Mouse (Mus musculus) naive thymus-derived CD4-positive, alpha-beta T cell, adult 2 months (primary cell): ENCODE measurements at regions not wholly inside any gene's neighbourhood (a gene's known extent, or its start where the extent isn't known, plus 50 kb on each side); places are given as distances from the start of the nearest gene placed in this dataset.
A peak's percentile ranks its signal among the peaks of the same experiment; 100 is the strongest.

ENCODE experiments used
- DNase-seq: peaks from one replicate; pipeline ENCODE4 v3.0.0-alpha.2; 2011; ENCODE audit warnings: low read depth

DNA sequence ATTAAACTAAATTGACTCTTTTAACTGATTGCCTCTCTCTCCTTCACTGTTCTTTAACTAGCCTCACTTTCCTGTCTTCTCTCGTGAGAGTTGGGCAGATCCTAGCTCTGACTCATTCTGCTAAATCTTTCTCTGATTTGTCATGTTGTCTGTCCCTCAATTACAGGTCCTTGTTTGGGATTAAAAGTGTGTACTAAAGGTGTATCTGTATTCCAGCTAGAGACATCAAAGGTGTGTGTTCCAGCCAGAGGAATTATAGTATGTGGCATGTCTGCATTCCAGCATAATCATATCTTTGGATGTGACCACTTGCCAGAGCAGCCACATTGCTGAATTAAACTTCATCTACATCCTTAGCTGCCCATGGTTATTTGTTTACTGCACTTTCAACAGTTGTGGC lies 167.5 kb upstream of the Fam83b start:
- DNase-seq, result no peak

DNA sequence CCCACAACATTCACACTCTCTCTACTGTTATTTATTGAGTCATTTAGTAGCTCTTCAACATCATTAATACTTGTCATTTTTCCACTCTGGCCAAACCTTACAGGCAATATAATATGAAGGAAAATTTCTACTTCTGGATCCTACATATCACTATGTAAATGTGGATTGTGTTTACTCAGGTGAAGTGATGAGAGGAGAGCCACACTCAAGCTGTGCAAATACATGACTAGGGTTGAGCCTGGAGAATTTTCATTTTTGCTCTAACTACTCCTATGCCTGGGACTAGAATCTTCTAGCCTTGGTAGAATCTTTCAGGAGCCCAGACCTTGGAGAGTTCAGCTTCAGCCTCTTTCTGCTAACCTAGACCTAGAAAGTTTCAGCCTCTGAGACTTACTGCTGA lies 166.9 kb upstream of the Fam83b start:
- no peak for DNase-seq

DNA sequence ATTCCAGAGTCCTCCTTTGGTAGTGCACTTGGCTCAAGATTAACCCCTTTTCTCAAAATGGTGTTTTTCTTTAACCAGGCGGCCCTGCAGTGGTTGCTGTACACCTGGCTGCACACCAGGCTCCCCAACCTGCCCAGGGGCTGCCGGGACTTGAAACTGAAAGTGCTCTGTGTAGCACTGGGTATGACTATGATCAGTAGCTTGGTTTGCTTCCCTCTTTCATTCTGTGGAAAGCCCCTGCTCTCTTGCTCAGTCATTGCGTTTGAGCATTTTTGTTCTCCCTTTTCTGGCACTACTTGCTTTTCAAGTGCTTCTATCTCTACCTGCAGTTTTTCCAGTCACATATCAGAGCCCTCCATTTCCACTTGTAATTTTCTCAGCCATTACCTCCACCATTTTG lies 156.0 kb upstream of the Fam83b start:
- DNase-seq, result no peak

DNA sequence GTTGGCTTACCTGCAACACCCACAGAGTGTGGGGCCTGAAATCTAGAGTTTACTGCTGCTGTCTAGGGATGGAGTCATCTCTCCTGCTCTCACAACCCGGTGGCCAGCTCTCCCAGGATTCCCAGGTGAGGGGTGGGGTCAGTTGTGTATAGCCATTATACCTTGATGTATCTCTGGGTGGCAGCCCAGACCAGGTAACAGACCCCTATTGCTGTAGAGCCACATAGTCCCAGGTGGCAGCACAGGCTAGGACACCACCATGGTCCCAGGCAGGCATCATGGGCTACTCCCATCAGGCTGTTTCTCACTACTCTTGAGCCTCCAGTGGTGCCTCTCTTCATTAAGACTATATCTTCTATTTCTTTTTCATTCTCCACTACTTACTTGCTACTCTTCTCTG lies 148.9 kb upstream of the Fam83b start:
- no peak for DNase-seq

DNA sequence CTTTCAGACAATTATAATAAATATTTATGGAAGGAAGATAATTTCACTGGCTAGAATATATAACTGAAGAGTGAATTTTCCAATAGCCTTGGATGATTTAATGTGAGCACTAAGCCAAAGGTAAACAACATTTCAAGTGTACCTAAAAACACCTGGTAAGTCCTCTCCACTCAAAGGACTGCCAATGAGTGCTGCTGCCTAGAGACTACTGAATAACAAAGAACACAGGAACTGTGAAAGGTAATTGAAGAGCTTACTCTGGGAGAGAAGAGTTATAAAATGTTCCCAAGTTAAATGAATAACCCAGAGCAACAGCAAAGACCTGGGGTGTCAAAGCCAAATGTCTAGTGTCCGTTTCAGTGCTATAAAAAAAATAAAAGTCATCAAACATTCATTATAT lies 139.5 kb upstream of the Fam83b start:
- no peak for DNase-seq

DNA sequence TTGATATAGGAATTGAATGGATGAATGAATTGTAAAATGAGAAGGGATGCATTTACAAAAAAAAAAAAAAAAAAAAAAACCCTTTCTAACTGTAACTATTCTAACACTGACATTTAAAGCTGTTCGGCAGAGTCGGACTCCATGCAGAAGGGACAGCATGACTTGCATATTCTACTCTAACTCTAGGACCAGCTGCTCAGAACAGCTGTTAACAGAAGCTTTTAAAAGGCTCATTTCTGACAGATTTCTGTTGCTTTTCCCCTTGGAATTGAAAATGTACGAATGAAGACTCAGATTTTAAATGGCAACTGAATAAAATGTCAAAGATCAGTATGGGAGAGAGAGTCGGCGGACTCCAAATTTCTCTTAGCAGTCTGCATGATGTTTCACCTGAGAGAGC lies 138.9 kb upstream of the Fam83b start:
- no peak for DNase-seq

DNA sequence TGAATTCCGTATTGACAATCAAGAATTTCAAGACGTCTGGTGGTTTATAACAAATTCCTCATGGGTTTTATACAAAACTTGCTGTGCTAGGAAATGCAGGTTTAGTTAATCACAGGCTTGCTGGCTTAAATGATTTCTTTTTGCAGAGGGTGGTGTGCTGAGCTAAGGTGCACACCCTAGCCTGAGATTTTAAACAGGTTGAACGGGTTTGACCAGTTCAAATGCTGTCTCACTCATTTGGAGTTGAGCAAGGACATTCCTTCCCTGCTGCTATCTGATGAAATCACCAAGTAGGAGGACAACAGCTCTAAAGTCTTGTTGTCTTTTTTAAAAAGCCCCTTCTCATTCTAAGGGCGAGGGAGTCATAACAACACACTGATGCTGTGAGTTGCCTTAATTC lies 128.6 kb upstream of the Fam83b start:
- no peak for DNase-seq

DNA sequence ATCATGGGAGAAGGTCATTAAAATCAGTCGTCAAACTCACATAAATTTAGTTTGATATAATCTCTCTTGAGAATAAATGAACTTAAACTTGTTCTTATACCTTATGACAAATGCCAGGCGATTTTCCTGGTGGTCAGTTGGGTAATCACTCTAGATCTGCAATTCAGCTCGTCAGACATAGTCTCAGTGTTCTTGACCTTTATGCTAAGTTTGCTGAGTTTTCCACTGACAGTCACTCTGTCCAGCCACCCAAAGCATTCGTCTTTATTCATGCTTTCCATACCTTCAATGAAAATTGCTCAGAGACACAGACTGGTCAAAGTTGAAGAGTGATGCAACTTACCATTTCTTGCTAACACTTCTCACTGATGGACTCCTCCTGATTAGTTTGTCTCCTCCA lies 126.1 kb upstream of the Fam83b start:
- DNase-seq, result no peak

DNA sequence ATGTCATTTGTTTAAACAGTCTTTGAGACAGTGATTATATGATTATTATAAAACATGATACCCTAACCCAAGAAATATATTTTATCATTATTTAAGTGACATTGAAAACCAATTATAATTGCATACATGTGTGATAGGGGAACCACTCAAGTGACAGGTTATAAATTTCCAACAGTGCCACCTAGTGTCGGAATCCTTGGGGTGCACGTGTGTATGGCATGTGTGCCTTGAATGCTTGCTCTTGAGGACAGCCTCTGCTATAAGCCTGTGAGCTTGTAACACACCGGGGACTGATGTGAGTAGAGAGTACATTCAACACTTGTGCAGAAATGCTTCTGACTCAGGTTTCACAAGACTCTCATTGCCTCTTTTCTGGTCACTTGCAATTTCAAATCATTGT lies 93.9 kb upstream of the Fam83b start:
- DNase-seq, result peak; percentile 1

DNA sequence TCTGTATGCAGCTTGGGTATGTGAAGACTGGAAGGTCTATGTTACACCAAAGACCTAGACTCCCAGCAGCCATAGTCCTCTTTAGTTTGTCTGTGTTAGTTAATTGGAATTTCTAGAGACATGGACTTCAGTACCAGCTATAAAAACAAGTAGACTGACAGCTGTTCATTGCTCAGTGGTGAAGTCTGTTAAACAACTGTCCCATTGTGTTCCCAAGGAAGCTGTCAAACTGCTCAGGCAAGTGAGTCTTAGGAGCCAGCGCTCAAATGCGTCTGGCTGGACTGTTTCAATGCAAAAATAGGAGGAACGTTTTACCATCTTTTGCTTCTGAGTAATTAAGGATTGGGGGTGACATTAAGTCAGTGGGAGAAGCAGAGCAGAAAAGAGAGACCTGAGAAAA lies 92.9 kb upstream of the Fam83b start:
- no peak for DNase-seq

DNA sequence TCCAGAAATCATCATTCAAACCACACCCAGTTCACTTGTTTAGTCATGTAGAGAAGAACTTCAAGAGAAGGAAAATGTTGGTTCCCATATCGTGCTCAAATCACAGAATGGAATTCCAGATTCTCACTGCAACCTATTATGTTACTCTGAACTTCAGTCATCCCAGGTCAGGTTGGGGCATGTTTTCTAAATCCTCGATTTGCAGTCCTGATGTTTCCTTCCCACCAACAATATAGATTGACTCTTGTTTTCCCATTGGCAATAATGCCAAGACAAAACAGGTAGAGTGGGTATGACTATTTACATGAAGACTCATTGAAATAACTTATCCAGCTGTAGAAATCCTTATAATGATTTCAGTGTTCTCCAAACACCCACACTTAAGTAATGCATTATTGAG lies 86.4 kb upstream of the Fam83b start:
- DNase-seq, result no peak

DNA sequence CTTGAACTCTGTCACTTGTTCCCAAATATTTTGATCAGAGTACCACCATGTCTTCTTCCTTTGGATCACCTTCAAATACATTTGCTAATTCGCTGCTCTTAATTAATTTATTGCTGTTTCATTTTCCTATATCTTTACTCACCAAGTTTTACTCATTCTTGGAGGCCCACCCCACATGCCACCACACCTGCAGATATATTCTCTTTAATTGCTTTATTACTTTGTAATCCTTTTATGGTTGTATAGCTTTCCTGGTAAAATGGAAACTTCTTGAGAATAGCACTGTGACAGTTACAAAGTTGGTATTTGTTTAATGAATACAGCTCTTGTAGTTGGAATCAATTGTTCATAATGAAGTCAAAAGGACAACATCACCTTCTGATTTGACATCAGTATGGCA lies 82.6 kb upstream of the Fam83b start:
- no peak for DNase-seq

DNA sequence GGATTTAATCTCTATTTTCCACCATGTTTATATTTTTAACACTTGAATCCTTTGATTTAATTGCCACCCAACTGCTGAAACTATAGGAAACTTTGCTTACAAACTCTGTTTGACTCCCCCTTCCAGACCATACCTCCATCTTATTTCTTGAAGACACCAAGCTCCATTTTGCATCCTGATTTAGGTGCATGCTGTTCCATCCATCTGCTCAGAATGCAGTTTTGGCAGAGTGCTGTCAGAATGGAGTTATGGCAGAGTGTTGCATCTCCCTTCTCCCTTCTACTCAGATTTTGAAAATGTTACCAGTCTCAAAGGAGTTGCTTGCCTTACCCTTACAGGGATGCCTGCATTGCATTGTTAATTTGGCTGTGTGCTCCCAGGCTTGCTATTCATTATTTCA lies 79.5 kb upstream of the Fam83b start:
- DNase-seq, result no peak
